Mouse (Mus musculus) ovary, postnatal 36 days (tissue): ENCODE data around the gene Mzf1.

Source experiments
- DNase-seq: peaks from one replicate; pipeline ENCODE4 v3.0.0; 2022; ENCODE audit warnings: low spot score, mixed read lengths

Mzf1 gene

DNA sequence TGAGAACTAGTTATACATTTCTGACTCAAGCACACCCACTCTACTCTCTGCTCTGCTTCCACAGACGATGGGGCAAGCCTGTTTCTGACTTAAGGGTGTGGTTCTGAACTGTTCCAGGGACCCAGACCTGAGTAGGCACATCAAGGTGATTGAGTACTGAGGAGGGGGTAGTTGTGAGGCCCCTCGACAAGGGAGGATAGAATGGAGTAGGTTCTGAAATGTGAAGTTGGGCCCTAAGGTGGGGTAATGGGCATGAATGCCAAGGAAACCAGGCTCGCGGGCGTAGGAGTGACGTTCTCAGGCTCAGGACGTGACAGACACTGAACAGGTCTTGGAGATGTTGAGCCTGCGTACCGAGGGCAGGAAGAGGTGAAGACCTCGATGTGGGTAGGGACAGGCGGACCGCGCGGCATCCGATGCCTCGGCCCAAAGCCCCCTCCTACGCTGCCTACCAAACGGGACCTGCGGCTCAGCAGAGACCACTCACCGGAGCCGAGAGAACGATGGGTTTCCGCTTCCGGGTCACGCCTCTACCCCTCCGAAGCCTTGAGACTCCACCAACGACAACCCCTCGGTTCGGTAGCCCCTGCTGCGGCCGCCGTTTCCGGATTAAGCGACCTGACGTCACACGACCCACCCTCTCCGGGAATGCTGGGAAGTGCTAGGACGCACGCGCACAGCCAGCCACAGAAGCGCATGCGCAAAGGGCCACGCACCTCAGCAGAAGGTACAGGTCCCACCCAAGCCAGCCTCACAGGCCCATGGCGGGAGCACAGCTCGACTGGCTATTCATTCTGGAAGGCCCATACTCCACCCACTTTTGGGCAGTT, 20.2 kb downstream of the Mzf1 start, which contains the start of gene Chmp2a:
Gene Chmp2a (minus strand): TSS at position 660 of the 830 bp plus-strand sequence.
- DNase-seq = peak; percentile 97

DNA sequence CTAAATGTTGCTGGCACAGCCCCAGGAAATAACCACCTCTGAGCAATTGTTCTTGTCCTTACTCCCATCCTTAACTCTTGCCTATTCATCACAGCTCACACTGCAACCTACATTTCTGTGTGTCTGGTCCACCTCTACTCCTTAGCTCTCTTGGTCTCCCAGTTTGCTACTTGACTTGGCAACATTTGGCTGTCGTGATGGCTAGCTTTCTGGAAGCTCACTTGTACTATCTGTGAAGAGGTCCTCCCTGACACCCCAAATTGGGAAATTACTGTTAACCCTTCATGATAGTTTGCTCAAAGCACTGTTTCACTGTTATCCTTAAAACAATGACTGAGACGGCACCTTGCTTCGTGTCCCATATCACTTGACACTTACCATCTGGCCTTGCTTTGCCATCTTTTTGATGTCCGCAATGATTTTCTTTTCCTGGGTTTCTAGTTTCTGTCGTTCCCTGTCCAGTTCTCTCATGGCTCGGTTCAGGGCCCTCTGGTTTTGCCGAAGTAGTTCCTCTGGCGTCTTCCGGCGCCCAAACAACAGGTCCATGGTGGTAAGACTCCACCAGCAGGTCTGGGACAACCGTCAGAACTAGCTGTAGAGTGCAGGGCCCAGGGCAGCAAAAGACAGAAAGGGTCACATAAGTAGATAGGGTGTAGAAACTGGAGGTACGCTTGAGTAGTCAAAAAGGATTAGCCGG, 21.0 kb downstream of the Mzf1 start:
- DNase-seq = no peak

DNA sequence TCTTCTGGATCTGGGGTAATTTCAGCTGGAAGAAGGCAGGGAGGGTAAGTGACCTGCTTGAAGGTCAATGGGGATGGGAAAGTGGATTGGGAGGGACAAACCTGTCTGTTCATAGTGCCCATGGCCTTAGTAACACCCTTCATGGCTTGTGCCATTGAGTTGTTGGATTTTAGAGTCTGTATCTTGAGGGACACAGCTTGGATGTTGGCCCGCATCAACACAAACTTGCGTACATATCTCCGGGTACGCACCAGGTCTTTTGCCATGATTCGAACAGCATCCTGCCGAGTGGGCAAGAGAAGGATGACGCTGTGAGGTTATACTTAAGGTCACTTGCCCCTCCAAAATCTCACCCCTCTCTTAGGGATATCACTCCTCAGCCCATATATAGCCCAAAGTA, 22.0 kb downstream of the Mzf1 start:
- DNase-seq = no peak

DNA sequence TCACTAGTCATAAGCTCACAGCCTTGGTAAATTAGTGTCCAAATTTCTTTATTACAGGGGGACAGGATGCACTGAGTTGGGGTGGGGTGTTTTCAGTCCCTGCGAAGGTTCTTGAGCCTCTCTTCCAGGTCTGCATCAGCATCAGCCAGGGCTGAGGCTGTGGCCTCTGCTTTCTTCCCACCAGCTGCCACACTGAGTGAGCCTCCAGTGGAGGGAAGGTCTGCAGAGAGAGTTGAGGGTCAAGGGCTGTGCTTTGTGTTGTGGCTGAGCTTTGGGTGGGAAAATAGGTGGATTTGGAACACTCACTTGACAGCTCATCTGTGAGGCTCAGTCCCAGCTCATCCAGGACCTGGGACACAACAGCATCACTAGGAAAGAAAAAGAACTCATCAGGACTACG, 22.6 kb downstream of the Mzf1 start:
- DNase-seq = no peak

DNA sequence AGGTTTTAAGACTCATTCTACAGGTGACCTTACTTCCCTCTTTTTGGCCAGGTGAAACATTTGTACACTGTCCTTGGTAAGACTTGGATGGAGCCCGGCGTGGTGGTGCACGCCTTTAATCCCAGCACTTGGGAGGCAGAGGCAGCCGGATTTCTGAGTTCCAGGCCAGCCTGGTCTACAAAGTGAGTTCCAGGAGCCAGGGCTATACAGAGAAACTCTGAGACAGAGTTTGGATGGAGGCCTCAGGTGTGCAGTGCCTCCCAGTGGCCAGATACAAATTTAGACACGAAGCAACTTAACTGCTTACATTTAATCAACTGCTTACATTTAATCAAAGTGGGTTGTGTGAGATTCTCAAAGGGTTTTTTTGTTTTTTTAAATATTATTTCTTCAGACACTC, 23.5 kb downstream of the Mzf1 start:
- no peak for DNase-seq

DNA sequence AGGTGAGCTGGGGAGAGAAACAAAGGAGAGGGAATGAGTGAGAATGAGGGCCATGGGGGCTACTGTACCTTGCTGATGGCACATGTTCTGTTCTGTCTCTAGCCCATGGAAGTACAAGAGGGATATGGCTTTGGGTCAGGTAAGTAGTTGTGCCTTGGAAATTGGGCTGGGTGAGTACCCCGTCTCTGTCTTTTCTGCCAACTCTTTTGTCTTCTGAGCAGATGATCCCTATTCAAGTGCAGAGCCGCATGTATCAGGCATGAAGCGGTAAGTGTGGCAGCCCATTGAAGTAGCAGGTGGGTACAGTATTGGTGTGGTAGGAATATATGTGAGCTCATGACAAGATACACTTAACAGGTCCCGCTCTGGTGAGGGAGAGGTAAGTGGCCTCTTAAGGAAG, 25.6 kb downstream of the Mzf1 start:
- no peak for DNase-seq

DNA sequence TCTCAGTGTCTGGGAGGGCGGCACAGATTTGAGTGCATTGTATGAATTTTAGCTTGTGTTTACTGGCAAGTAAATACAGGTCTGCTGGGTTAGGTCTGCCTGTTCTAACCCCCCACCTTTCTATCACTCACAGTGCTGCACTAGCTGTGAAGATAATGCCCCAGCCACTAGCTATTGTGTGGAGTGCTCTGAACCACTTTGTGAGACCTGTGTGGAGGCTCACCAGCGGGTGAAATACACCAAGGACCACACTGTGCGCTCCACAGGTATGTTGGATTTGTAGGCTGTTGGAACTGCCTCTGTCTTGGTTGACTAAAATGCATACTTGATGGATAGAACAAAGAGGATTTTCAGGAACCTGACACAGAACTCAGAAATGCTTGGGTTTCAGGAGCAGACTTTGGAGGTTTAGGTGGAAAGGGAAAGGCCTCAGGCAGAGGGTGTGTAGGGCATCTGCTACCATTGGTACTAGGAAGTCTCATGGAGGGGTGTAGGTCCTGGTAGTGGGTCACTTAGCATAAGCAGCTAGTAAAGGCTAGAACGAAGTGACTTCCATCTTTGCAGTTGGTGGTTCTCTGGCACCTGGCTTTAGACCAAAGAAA, 29.0 kb downstream of the Mzf1 start:
- DNase-seq = no peak

DNA sequence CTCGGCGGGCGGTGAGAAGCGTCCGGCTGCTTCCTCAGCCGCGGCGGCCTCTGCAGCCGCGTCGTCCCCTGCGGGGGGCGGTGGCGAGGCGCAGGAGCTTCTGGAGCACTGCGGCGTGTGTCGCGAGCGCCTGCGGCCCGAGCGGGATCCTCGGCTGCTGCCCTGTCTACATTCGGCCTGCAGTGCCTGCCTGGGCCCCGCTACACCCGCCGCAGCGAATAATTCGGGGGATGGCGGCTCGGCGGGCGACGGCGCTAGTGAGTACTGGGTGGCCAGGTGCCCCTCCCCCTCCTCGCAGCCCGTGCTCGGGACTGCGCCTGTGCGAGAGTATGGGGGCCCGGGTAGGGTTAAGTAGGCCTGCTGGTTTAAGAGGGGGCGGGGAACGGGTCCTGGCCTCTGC, 29.8 kb downstream of the Mzf1 start:
- peak; percentile 77 for DNase-seq

DNA sequence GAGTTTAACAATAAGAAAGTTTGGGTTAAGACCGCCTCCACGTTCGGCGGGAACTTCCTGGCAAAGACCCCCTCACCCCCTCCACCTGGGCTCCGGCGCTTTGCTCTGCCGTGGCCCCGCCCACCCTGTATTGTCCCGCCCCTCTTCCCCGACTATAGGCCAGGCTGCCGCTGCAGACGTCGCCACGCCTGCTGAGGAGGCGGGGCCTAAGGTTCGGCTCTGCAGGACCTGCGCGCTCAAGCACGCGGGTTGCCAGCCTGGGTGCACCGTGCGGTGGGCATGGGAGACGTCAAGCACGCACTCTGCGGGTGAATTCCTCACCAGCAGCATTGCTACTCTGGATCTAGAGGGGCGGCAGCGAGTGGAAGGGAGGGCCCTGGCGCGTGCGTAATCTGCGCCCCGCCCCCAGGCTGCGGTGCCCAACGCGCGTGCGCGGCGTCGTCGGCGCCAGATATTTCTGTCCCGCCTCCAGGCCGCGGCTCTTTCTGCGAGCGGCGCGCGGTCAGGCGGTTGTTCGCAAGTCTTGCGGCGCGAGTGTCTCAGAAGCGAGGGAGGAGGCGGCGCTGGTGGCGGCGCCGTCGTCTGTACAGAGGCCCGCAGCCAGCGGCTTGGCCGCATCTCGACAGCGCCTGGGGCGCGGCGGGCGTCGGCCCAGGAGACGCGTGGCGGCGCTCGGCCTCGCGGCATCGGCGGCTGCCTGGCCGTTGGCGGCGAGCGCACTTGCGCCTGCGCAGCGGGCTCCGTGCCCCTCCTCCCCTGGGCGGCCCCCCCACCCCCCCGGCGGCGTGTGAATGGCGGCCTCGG, 30.4 kb downstream of the Mzf1 start:
- DNase-seq = peak; percentile 94

DNA sequence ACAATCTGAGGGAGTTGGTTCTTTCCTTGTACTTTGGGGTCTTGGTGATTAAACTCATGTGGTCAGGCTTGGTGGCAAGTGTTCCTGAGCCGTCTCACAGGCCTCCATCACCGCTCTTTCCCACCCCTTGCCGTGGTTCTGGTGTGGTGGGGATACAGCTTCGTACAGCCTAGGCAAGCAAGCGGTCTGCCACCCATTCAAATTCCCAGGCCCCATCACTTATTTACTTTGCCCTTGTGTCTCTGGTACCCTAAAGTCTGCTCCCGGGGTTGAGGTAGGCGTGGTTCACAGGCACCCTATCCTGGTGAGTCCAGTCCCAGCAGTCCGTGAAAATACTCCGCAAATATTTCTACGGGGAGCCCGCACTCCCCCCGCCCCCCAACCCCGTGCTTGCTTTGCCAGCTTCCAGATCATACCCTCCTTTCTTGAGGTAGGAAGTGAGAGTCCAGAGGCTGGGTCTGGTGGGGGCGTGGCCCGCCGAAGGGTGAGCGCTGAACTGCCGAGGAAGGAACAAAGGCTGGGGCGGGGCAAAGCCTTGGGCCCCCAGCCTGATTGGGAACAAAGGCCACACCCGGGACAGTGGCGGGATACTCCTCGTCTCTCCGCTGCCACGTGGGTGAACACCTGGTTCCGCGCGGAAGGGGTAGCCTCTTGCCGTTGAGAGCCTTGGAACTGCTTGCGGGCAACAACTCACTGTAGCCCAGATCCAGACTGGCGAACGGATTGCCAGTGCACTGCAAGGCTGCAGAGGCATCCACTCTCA, 31.6 kb downstream of the Mzf1 start:
- DNase-seq = peak; percentile 83

DNA sequence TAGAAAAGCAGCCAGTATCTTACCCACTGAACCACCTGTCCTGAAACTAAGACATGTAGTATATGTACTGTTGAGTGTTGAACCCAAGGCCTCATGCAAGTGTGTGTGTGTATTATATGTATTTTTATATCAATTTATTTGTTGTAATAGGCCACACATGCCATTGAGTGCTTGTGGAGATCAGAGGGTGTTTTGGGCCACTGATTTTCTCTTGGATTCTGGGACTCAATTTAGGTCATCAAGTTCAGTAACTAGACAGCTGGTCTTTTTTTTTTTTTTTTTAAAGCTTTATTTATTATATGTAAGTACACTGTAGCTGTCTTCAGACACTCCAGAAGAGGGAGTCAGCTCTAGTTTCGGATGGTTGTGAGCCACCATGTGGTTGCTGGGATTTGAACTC, 39.3 kb downstream of the Mzf1 start:
- no peak for DNase-seq

DNA sequence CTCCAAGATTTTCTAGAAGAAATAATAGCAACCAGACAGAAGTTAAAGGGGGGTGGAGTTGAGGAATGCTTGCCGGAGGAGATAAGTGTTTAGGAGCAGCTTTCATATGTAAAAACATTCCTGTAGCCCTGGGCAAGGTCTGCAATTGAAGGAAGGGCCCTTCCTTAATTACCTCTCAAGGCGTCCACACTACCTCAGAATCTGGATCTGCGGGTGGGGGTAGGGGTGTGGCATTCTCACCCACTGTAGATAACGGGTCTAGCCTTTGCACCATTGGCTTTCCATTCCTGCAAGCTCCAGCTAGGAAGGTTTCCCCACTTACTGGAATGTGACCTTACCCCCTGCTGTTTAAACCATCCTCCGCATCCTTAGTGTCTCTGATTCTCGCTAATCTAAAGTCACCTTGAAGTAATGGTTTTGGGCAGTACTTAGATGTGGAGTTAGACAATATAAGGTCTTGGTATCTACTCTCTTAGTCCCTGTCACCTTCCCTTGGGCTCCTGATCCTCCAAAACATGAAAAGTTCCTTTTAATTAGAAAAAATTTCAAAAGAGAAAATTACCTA, 40.2 kb downstream of the Mzf1 start:
- DNase-seq = no peak

DNA sequence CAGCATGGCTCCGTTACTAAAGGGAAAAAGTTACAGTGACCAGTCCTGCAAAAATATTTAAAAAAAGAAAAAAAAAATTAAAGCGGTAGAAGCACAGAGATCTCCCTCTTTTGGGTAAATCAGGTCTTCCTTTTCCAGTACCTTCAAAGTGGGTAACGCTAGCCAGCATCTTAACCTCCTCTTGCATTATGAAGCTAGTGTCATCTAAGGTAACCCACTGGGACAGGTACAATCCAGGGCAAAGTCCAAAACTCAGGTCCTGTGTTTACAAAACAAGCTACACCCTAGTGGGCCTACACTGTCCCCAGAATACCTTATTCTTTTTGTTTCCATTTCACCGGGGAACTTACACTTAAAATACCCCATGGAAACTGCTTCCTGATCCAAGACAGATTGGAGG, 40.9 kb downstream of the Mzf1 start:
- DNase-seq = no peak

DNA sequence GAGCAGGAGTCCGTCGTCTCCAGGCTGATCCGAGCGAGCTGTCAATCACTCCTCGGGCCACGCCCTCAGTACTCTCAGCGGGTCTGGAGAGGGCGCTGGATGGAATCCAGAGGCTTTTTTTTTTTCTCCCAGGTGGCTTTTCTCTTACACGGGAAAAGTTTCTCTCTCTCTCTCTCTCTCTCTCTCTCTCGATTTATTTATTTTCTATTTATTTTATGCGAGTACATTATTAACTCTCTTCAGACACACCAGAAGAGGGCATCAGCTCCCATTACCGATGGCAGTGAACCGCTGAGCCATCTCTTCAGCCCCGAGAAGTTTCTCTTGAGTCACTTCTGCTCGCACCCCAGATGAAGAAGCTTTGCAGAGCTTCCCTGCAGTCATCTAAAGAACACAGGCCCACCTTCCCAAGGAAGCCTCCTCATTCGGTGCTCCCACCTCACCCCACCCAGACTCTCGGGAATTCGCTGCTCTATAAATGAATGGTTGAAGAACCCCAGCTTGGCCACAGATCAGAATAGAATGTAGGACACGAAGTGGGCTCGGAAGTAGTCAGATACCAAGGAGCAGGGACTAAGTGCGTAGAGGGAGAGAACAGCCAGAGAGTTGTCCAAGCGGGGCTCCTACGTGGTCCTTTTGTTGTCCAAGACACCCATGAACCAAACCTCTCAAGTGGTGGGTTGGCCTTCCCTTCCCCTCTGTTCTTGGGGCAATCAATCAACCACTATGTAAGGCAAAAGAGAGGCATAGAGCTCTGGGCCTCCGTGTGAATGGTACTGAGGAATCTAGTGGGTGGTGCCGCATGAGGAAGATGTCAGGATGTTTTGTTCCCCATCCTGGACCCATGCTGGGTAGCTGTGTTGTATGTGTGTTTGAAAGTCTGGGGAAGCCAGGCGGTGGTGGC, 44.3 kb downstream of the Mzf1 start, which contains the start of gene Zbtb45:
Gene Zbtb45 (minus strand): TSS at position 30 of the 904 bp plus-strand sequence.
- DNase-seq = no peak

DNA sequence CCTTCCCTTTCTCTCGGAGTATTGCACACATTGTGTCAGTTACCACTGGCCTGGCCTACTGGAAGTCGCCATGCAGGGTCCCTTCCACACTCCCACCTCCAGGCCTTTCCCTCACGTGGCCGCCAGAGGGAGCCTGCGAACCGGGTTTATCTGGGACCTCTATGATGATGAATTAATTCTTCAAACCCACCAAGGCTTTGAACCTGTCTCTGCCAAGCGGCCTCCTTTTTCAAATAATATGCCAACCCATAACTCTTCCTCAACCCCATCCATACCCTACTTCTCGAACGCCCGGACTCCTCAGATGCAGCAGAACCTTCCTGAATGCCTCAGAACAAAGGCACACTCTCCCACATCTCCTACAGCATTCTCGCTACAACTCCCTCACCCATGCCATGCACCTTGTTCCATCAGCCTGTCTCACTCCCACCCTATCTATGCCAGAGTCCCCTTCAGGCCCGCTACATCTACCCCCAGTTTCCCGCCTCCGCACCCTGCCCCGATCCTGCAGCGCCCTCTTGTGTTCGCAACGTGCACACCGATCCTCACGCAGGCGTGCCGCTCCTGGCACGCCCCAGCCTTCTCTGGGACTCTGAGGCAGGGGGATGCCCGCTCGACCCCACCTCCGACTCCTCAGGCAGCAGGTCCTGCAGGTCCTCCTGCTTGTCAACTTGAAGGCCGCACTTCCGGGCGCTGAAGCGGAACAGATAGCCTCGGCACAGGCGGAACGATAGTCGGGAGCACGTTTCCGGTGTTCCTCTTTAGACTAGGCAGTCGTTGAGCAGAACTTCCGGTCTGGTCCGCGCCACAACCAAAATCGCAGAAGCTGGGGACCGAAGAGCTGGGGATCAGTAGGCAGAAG, 45.2 kb downstream of the Mzf1 start:
- peak; percentile 90 for DNase-seq

DNA sequence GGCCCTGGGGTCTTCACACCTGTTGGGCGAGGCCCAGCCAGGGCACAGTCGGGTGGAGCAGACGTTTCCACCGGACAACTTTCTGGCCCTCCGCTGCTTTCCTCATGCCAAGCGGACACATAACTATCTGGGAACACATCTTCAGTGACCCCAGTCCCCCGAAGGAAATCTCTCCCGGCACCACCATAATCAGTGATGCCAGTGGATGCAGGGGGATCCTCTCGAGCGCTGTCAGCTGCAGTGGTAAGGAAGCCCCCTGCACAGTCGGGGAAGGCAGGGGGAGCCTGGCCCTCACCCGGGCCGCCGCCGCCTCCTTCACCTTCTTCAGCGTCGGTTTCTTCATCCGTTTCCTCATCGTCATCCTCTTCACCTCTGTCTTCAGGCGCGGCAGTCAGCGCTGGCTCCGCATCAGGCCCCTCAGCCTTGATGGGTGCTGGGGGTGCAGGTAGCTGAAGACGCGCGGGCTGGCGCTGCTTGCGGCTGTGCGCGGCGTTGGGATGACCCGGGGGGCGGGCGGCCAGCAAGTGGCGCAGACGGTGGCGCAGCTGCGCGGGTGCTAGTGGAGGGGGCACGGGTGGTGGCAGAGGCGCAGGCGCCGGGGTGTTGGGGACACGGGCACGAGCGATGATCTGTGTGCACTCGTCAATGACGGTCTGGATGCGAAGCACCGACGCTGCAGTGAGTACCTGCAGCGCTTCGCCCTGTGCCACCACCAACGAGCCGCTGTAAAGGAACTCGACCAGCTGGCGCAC, 47.0 kb downstream of the Mzf1 start:
- no peak for DNase-seq

DNA sequence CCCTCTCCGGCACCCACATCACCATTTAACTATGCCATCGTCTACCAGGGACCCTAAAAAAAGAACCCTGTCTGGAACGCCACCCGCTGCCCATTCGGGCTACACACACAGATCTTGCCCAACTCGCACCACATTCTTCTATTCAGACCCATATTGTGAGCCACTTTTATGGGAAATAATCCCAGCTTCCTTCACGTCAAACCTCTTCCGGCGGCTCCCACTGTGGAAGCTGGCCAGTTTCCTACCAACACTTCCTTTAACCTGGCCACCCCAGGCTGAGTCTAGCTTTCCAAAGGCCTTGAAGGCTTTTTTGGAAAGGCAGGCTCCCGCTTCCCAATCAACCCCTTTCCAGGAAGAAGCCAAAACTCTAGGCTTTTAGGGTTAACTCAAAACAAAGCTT, 48.0 kb downstream of the Mzf1 start:
- DNase-seq = no peak

DNA sequence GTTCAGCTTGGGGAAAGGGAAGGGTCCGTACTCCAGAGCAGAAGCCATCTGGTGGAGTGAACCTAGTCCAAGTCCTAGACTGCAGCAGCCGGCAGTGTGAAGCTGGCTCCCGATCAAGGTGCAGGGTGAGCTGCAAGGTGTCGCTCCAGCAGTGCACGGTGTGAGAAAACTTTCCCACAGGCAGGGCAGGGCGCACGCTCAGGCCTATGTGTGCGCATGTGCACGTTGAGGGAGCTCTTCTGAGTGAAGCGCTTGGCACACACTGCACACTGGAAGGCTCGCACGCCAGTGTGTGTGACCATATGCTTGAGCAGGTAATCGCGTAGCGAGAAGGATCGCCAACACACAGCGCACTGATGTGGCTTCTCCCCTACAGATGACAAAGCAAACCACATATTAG, 48.6 kb downstream of the Mzf1 start:
- no peak for DNase-seq
